Mouse (Mus musculus): ENCODE measurements around the gene Kazald1.

DNA sequence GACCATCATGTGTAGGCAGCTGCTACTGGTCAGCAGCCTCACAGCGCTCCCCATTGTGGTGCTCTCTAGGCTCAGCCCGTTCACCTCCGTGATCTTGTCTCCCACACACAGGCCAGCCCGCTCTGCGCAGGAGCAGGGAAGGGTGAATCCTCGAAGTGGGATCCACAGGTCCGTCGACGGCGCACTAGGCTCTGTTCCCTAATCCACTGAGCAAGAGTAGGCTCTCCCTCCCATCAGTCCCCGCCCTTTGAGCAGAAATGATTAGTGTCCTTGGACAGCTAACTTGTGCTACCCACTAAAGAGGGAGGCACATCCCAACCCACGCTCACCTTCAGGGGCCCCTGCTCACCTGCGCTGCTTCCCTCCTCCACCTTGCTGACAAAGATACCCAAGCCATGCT is 34.8 kb upstream of the Kazald1 start:
- TF ChIP-seq CTCF (IDR thresholded peaks at IDR 0.05; ENCODE audit: extremely low read depth, insufficient read depth, low read length) (no peak), POLR2A (IDR thresholded peaks at IDR 0.05; ENCODE audit: extremely low read depth, insufficient read depth, low read length) (no peak)

All from cortical plate, adult 2 months (tissue).